Mouse (Mus musculus) CD8-positive naive resting alpha-beta T cell, adult 57 days (primary cell): ENCODE results near the gene Ccdc188. TPM values are rescaled to one million over a fixed set of nuclear protein-coding genes. Genes with fewer than 3 reads are reported as not detected.

Experiments
- total RNA-seq: library from RNA; stranded (reverse); gene quantifications from one replicate; pipeline ENCODE4 v1.2.4, GENCODE M21; 2023

Ccdc188 gene
- total RNA-seq = not detected

DNA sequence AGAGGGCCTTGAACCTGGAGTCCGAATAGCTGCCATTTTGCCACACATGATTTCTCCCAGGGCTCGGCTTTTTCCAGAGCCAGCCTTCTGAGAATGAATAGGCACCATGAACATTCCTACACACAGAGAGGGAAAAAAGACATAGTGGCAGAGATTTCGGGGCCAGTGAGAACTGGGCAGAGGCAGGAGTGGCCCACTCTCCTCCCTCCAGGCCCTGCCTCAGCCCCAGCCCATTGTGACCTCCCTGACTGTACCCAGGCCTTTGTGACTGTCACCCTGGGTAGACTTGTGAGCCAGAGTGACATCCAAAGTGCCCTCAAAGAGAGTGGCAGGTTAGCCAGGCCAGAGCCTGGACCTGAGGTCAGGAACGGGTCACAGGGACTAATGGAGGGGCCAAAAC is at the start of gene Ccdc188:
Gene Ccdc188 (plus strand): TSS at position 301 of the 400 bp plus-strand sequence.

DNA sequence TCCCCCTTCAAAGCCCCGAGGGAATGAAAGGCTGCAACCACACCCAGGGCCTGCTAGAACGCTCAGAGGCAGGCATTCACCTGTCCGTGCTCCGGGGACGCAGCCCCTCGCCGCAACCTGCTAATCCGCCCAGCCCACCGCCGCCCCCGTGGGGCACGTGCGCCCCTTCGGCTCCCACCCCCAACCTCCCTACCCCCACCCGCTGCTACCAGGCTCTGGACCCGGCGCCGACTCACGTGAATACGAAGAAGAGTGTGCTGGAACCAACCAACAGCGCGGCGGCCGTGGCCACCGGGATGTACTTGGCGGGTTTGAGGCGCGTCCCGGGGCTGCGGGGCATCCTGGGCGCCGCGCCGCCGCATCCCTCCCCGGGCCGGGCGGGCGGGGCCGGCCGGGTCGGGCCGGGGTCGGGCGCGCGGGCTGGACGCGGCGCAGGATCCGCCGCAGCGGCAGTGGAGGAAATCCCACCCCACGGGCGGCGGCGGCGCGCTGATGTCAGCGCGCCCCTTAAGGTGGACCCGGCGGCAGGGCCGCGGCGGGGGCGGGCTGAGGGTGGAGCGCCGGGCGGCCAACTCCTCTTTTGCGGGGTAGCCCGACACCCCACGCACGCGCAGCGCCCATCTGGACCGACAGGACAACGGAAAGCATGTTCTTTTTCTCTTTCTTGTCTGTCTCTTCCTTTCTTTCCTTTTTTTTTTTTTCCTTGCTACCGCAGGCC is 17.2 kb downstream of the Ccdc188 start, which contains the start of gene Zdhhc8:
Gene Zdhhc8 (minus strand): TSS at position 466 of the 718 bp plus-strand sequence.

DNA sequence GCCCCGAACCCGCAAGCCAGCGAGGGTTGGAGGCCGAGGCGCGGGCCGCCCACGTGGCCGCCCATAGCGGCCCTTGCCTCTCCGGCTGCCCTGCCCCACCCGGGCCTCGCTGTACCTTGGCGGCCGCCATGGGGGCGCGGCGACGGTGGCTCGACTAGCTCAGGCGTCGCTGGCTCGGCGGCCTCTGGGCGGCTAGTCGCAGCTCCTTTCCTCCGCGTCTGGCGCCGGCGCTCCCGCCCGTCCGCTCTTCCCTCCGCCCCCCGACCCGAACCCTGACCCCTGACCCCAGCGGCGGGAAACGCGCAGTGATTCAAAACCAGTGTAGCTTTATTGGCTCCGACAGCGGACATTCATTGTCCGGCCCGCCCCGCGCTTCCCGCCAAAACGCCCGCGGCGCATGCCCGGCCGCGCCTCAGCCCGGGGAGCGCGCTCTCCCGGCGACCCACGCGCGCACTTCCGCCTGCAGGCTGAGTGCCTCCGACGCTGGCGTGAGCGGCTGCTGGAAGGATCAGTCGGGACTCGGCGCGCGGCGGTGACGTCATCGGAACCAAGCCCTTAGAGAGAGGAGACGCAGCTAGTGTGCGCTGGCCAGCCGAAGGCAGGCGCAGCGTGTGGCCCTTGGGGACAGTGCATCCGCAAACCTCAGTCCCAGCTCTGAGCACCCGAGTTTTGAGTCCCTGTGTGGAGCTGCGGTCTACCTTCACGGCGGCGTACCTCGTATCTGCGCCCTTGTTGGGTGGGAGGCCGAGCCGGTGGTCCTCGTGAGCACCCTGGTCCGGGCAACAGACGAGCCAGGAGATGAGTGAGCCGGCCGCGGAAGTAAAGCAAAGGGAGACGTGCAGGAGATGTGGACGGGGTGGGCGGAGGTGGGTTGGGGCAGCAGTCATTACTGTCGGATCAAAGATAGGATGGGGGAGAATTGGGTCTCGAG is 31.0 kb downstream of the Ccdc188 start, which contains the start of the genes Trmt2a and Ranbp1:
Gene Trmt2a (plus strand): TSS at position 247 of the 931 bp plus-strand sequence.
Gene Ranbp1 (minus strand): TSS at position 300 of the 931 bp plus-strand sequence.

DNA sequence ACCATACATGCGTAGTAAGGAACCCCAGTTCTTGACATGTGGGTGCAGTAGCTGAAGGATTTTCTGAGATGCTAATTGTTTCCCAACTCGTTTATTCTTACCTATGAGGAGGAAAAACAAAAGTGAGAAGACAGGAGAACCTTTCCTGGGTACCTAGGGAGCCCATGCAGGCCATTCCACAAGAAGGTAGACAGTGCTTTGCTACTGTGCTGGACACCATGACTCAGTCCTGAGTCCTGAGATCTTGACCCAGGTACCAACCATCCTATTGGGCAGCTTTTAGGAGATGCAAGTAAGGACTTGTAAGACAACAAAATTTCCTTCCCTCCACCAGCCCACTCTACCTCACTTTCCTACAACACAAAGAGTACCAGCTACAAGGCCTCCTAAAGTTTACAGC is 40.5 kb downstream of the Ccdc188 start, which contains the start of gene Gm49776:
Gene Gm49776 (minus strand): TSS at position 101 of the 400 bp plus-strand sequence.

Other genes with a start within 250 kb of the Ccdc188 start
- not detected for gene Vpreb2, start 237.5 kb upstream of the Ccdc188 start, total RNA-seq
- gene Dgcr6, start 165.0 kb upstream of the Ccdc188 start, total RNA-seq = 6.4 TPM
- 3.5 TPM for gene Prodh, start 127.7 kb upstream of the Ccdc188 start, total RNA-seq
- gene Rtn4r, start 90.2 kb upstream of the Ccdc188 start, total RNA-seq = not detected
- gene Zdhhc8, start 17.3 kb downstream of the Ccdc188 start, total RNA-seq = 36.7 TPM
- gene Trmt2a, start 30.8 kb downstream of the Ccdc188 start, total RNA-seq = 96.3 TPM
- 101 TPM for gene Ranbp1, start 30.9 kb downstream of the Ccdc188 start, total RNA-seq
- not detected for gene Gm49776, start 40.4 kb downstream of the Ccdc188 start, total RNA-seq
- gene Dgcr8, start 71.4 kb downstream of the Ccdc188 start, total RNA-seq = 48.8 TPM
- gene Tango2, start 130.2 kb downstream of the Ccdc188 start, total RNA-seq = 47.6 TPM
- 3.8 TPM for gene Arvcf, start 130.3 kb downstream of the Ccdc188 start, total RNA-seq
- gene Txnrd2, start 208.5 kb downstream of the Ccdc188 start, total RNA-seq = 12.6 TPM
- 8.2 TPM for gene Comt, start 209.0 kb downstream of the Ccdc188 start, total RNA-seq